Mouse (Mus musculus) liver, embryonic 14.5 days (tissue): ENCODE data around the gene Ahcyl2.

Source experiments
- CTCF ChIP-seq: IDR thresholded peaks from 2 replicates; pipeline ENCODE4 v1.5.1; 2016; ENCODE audit warnings: antibody characterized with exemption, low read depth, control low read depth
- EP300 ChIP-seq: IDR thresholded peaks from 2 replicates; pipeline ENCODE4 v1.6.1; 2016; ENCODE audit warnings: antibody characterized with exemption, low read depth

- TF ChIP-seq EP300 (no peak), CTCF (no peak)
Observed at GRCm38 (mm10) chr6:29879579-29879978, 111.8 kb downstream of the Ahcyl2 start.
